Mouse (Mus musculus): Measurements from ENCODE around the gene Blzf1. TPM values are rescaled to one million over a fixed set of nuclear protein-coding genes. Genes with fewer than 3 reads are reported as not detected.

The Blzf1 gene
- polyA plus RNA-seq, 1 experiment from 2014 or later: 23.9 TPM

- WGBS: under 1% methylated on average over 31 of the region's 31 CpGs
- Histone ChIP-seq H3K36me3 (ENCODE audit: insufficient read depth) (no peaks in the 10 kb centered on the region), H3K9me3 (ENCODE audit: low read depth, low read length) (no peaks in the 10 kb centered on the region), H3K27me3 (ENCODE audit: insufficient read depth, low read length) (no peaks in the 10 kb centered on the region), H3K4me1 (ENCODE audit: insufficient read depth) (no peaks in the 10 kb centered on the region), H3K27ac (ENCODE audit: low read depth) (peak within 1 kb of the TSS; percentile 20; the same call in 1 of the 2 replicates), H3K4me2 (peak within 1 kb of the TSS; percentile 87), H3K4me3 (ENCODE audit: low read depth, low read length) (peak within 1 kb of the TSS; percentile 51), H3K9ac (peak within 1 kb of the TSS; percentile 48)
- ATAC-seq (ENCODE audit: insufficient read depth) (peak; percentile 99), DNase-seq (peak; percentile 90)
- TF ChIP-seq CTCF (IDR thresholded peaks at IDR 0.05; ENCODE audit: low read depth): no peak
These were observed 31.8 kb downstream of the Blzf1 start, which contains the start of gene Ccdc181 for GRCm38 (mm10) chr1:164275455-164275954. TSS of gene Ccdc181 (plus strand) at chr1:164275585.

- TF ChIP-seq CTCF (IDR thresholded peaks at IDR 0.05; ENCODE audit: low read depth): no peak
- WGBS: 68% methylated on average over 6 of the region's 6 CpGs
- ATAC-seq (ENCODE audit: insufficient read depth) (no peak), DNase-seq (no peak)
- no peak overlapping the region for H3K27ac ChIP-seq (ENCODE audit: low read depth)
- no peaks in the 10 kb centered on the region for H3K9me3 ChIP-seq (ENCODE audit: low read depth, low read length)
- no peaks in the 10 kb centered on the region for H3K36me3 ChIP-seq (ENCODE audit: insufficient read depth)
- no peak overlapping the region for H3K9ac ChIP-seq
- H3K4me3 ChIP-seq (ENCODE audit: low read depth, low read length): no peak overlapping the region
- H3K4me2 ChIP-seq: no peak overlapping the region
- H3K4me1 ChIP-seq (ENCODE audit: insufficient read depth): no peaks in the 10 kb centered on the region
- no peaks in the 10 kb centered on the region for H3K27me3 ChIP-seq (ENCODE audit: insufficient read depth, low read length)
These were observed 33.6 kb downstream of the Blzf1 start for GRCm38 (mm10) chr1:164273659-164274058.

GRCm38 (mm10) chr1:164270941-164271340, 36.3 kb downstream of the Blzf1 start:
- Histone ChIP-seq H3K27me3 (ENCODE audit: insufficient read depth, low read length) (no peaks in the 10 kb centered on the region), H3K27ac (ENCODE audit: low read depth) (no peak overlapping the region), H3K9ac (no peak overlapping the region), H3K4me1 (ENCODE audit: insufficient read depth) (no peaks in the 10 kb centered on the region), H3K36me3 (ENCODE audit: insufficient read depth) (no peaks in the 10 kb centered on the region), H3K4me2 (no peak overlapping the region), H3K9me3 (ENCODE audit: low read depth, low read length) (no peaks in the 10 kb centered on the region), H3K4me3 (ENCODE audit: low read depth, low read length) (no peak overlapping the region)
- ATAC-seq (ENCODE audit: insufficient read depth) (no peak), DNase-seq (no peak)
- WGBS: 81% methylated on average over 7 of the region's 7 CpGs
- no peak for TF ChIP-seq CTCF (IDR thresholded peaks at IDR 0.05; ENCODE audit: low read depth)

- H3K9ac ChIP-seq: no peak overlapping the region
- peak; percentile 9 for DNase-seq
- peaks cover 16% of the 10 kb centered on the region; the same call in 1 of the 2 replicates for H3K36me3 ChIP-seq (ENCODE audit: insufficient read depth)
- no peak for TF ChIP-seq CTCF (IDR thresholded peaks at IDR 0.05; ENCODE audit: low read depth)
- H3K27me3 ChIP-seq (ENCODE audit: insufficient read depth, low read length): no peaks in the 10 kb centered on the region
- H3K9me3 ChIP-seq (ENCODE audit: low read depth, low read length): no peaks in the 10 kb centered on the region
- H3K27ac ChIP-seq (ENCODE audit: low read depth): no peak overlapping the region
- no peak for ATAC-seq (ENCODE audit: insufficient read depth)
- H3K4me2 ChIP-seq: no peak overlapping the region
- 82% methylated on average over 7 of the region's 7 CpGs for WGBS
- no peaks in the 10 kb centered on the region for H3K4me1 ChIP-seq (ENCODE audit: insufficient read depth)
- no peak overlapping the region for H3K4me3 ChIP-seq (ENCODE audit: low read depth, low read length)
These were observed 45.7 kb downstream of the Blzf1 start for GRCm38 (mm10) chr1:164261553-164261952.

GRCm38 (mm10) chr1:164260171-164261028, 46.9 kb downstream of the Blzf1 start:
- no peaks in the 10 kb centered on the region for H3K4me1 ChIP-seq (ENCODE audit: insufficient read depth)
- no peak overlapping the region for H3K9ac ChIP-seq
- no peak overlapping the region for H3K4me3 ChIP-seq (ENCODE audit: low read depth, low read length)
- no peak overlapping the region for H3K4me2 ChIP-seq
- peaks cover 14% of the 10 kb centered on the region; the same call in 1 of the 2 replicates for H3K36me3 ChIP-seq (ENCODE audit: insufficient read depth)
- WGBS: 72% methylated on average over 16 of the region's 16 CpGs
- no peak overlapping the region for H3K27ac ChIP-seq (ENCODE audit: low read depth)
- DNase-seq (no peak), ATAC-seq (ENCODE audit: insufficient read depth) (no peak; the same call in 1 of the 2 replicates)
- H3K27me3 ChIP-seq (ENCODE audit: insufficient read depth, low read length): no peaks in the 10 kb centered on the region
- no peak for TF ChIP-seq CTCF (IDR thresholded peaks at IDR 0.05; ENCODE audit: low read depth)
- no peaks in the 10 kb centered on the region for H3K9me3 ChIP-seq (ENCODE audit: low read depth, low read length)

GRCm38 (mm10) chr1:164254836-164255235, 52.5 kb downstream of the Blzf1 start:
- H3K4me1 ChIP-seq (ENCODE audit: insufficient read depth): peaks cover 3% of the 10 kb centered on the region; the same call in 1 of the 2 replicates

GRCm38 (mm10) chr1:164252551-164252950, 54.7 kb downstream of the Blzf1 start:
- DNase-seq (no peak), ATAC-seq (ENCODE audit: insufficient read depth) (no peak)
- Histone ChIP-seq H3K27ac (ENCODE audit: low read depth) (no peak overlapping the region), H3K9ac (no peak overlapping the region), H3K36me3 (ENCODE audit: insufficient read depth) (peaks cover 6% of the 10 kb centered on the region; the same call in 1 of the 2 replicates), H3K4me3 (ENCODE audit: low read depth, low read length) (no peak overlapping the region), H3K27me3 (ENCODE audit: insufficient read depth, low read length) (no peaks in the 10 kb centered on the region), H3K9me3 (ENCODE audit: low read depth, low read length) (no peaks in the 10 kb centered on the region), H3K4me1 (ENCODE audit: insufficient read depth) (peaks cover 6% of the 10 kb centered on the region; the same call in 1 of the 2 replicates), H3K4me2 (no peak overlapping the region)
- 54% methylated on average over 5 of the region's 5 CpGs for WGBS
- no peak for TF ChIP-seq CTCF (IDR thresholded peaks at IDR 0.05; ENCODE audit: low read depth)

More at GRCm38 (mm10) chr1:164254836-164255235, 52.5 kb downstream of the Blzf1 start:
- no peak for DNase-seq
- Histone ChIP-seq H3K4me2 (no peak overlapping the region), H3K9ac (no peak overlapping the region), H3K27me3 (ENCODE audit: insufficient read depth, low read length) (no peaks in the 10 kb centered on the region), H3K4me3 (ENCODE audit: low read depth, low read length) (no peak overlapping the region), H3K9me3 (ENCODE audit: low read depth, low read length) (no peaks in the 10 kb centered on the region), H3K27ac (ENCODE audit: low read depth) (no peak overlapping the region), H3K36me3 (ENCODE audit: insufficient read depth) (peaks cover 6% of the 10 kb centered on the region; the same call in 1 of the 2 replicates)
- 57% methylated on average over 3 of the region's 3 CpGs for WGBS
- no peak for ATAC-seq (ENCODE audit: insufficient read depth)
- no peak for TF ChIP-seq CTCF (IDR thresholded peaks at IDR 0.05; ENCODE audit: low read depth)
